Mouse (Mus musculus): ENCODE measurements around the gene Hectd4. TPM values are rescaled to one million over a fixed set of nuclear protein-coding genes. Genes with fewer than 3 reads are reported as not detected.
A peak's percentile ranks its signal among the peaks of the same experiment; 100 is the strongest.

Hectd4 gene
- polyA plus RNA-seq, 1 experiment, result 100 TPM

GRCm38 (mm10) chr5:121261806-121262205 lies 41.8 kb downstream of the Hectd4 start:
- WGBS, result 95% methylated on average over 3 of the region's 3 CpGs
- Histone ChIP-seq H3K27ac (ENCODE audit: control insufficient read depth, insufficient read depth, low read depth, low read length, poor library complexity) (no peak overlapping the region), H3K4me1 (ENCODE audit: control insufficient read depth, insufficient read depth, low read length) (peaks cover 1% of the 10 kb centered on the region), H3K4me3 (replicated peaks; ENCODE audit: control insufficient read depth, low read depth, low read length) (no peak overlapping the region)
- TF ChIP-seq CTCF (IDR thresholded peaks at IDR 0.05; ENCODE audit: control insufficient read depth, insufficient read depth, low read length) (no peak), POLR2A (IDR thresholded peaks at IDR 0.05; ENCODE audit: borderline replicate concordance, control insufficient read depth, low read depth, low read length) (no peak)

GRCm38 (mm10) chr5:121262415-121262814 lies 42.4 kb downstream of the Hectd4 start:
- Histone ChIP-seq H3K27ac (ENCODE audit: control insufficient read depth, insufficient read depth, low read depth, low read length, poor library complexity) (no peak overlapping the region), H3K4me1 (ENCODE audit: control insufficient read depth, insufficient read depth, low read length) (peaks cover 1% of the 10 kb centered on the region), H3K4me3 (replicated peaks; ENCODE audit: control insufficient read depth, low read depth, low read length) (no peak overlapping the region)
- 97% methylated on average over 8 of the region's 8 CpGs for WGBS
- TF ChIP-seq POLR2A (IDR thresholded peaks at IDR 0.05; ENCODE audit: borderline replicate concordance, control insufficient read depth, low read depth, low read length), result no peak
- TF ChIP-seq CTCF (IDR thresholded peaks at IDR 0.05; ENCODE audit: control insufficient read depth, insufficient read depth, low read length), result no peak

- Histone ChIP-seq H3K4me1 (ENCODE audit: control insufficient read depth, insufficient read depth, low read length) (peaks cover 1% of the 10 kb centered on the region), H3K4me3 (replicated peaks; ENCODE audit: control insufficient read depth, low read depth, low read length) (no peak overlapping the region), H3K27ac (ENCODE audit: control insufficient read depth, insufficient read depth, low read depth, low read length, poor library complexity) (no peak overlapping the region)
- no peak for TF ChIP-seq POLR2A (IDR thresholded peaks at IDR 0.05; ENCODE audit: borderline replicate concordance, control insufficient read depth, low read depth, low read length)
- TF ChIP-seq CTCF (IDR thresholded peaks at IDR 0.05; ENCODE audit: control insufficient read depth, insufficient read depth, low read length), result no peak
- WGBS, result 42% methylated on average over 2 of the region's 2 CpGs
These were observed 44.6 kb downstream of the Hectd4 start for GRCm38 (mm10) chr5:121264593-121264992.

DNA sequence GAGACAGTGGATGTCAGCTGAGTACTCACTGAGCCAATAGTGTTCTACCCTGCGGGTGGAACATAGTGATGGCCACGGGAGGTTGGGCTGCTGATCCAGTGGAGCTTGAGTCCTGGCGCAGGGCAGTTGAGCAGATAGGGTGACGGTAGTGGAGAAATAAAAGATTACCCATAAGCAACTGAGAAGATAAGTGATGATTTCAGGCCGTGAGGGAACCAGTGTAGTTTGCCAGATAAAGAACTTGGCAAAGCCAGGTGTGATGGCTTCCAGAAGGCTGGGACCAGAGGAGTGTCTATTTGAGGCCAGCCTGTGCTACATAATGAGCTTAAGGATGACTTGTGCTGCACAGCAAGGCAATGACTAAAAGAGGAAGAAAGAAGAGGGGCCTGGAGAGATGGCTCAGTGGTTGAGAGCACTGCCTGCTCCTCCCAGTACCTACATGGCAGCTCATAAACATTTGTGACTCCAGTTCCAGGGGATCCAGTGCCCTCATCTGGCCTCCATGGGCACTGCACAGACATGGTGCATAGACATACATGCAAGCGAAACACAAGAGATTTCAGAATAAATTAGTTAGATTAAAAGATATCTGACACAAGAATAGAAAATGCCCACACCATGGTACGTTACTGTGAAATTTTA lies 46.8 kb downstream of the Hectd4 start:
- TF ChIP-seq CTCF (IDR thresholded peaks at IDR 0.05; ENCODE audit: control insufficient read depth, insufficient read depth, low read length) (peak; percentile 78), POLR2A (IDR thresholded peaks at IDR 0.05; ENCODE audit: borderline replicate concordance, control insufficient read depth, low read depth, low read length) (no peak)

DNA sequence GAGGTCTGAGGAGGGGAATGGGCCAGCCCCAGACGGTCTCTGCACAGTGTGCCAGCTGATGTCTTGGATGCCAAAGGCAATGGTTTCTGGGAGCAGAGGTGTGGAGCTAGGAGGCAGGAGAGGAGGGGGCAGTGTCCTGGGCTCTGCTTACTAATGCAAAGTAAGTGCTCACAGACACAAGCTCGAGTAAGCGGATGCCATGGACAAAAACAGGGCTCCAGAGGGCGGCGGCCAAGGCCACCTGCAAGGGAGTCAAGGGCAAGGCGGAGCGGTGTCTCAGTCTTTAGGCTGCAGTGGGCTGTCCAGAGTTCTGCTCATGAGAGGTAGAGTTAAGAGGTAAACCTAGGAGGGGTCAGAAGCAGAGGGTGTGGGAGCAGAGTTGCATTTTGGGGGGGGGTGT lies 51.0 kb downstream of the Hectd4 start:
- WGBS, result 92% methylated on average over 7 of the region's 7 CpGs
- Histone ChIP-seq H3K4me3 (replicated peaks; ENCODE audit: control insufficient read depth, low read depth, low read length) (no peak overlapping the region), H3K4me1 (ENCODE audit: control insufficient read depth, insufficient read depth, low read length) (no peaks in the 10 kb centered on the region; the same call in 1 of the 2 replicates), H3K27ac (ENCODE audit: control insufficient read depth, insufficient read depth, low read depth, low read length, poor library complexity) (no peak overlapping the region)
- TF ChIP-seq POLR2A (IDR thresholded peaks at IDR 0.05; ENCODE audit: borderline replicate concordance, control insufficient read depth, low read depth, low read length) (no peak), CTCF (IDR thresholded peaks at IDR 0.05; ENCODE audit: control insufficient read depth, insufficient read depth, low read length) (no peak)

More for the DNA sequence above, 46.8 kb downstream of the Hectd4 start:
- WGBS, result 64% methylated on average over 7 of the region's 7 CpGs
- Histone ChIP-seq H3K4me3 (replicated peaks; ENCODE audit: control insufficient read depth, low read depth, low read length) (no peak overlapping the region), H3K4me1 (ENCODE audit: control insufficient read depth, insufficient read depth, low read length) (no peaks in the 10 kb centered on the region; the same call in 1 of the 2 replicates), H3K27ac (ENCODE audit: control insufficient read depth, insufficient read depth, low read depth, low read length, poor library complexity) (peak overlapping the region; percentile 30)

DNA sequence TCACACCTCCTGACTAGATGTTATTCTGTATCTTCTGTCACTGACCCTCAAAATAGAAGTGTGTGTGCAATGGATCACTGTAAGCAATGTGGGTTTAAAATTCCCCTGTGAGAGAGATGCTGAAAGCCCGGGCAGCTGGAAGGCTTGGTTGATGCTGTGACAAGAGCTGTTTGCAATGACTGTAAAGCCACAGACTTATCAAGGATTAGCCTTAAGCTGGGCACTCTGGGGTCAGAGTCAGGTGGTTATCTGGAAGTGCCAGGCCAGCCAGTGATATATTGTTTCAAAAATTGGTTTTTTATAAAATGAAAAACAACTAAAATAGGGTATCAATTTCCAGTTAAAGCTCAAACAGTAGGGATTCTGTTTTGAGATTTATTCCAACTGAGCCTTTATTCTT lies 56.8 kb downstream of the Hectd4 start:
- Histone ChIP-seq H3K4me3 (replicated peaks; ENCODE audit: control insufficient read depth, low read depth, low read length) (no peak overlapping the region), H3K4me1 (ENCODE audit: control insufficient read depth, insufficient read depth, low read length) (no peaks in the 10 kb centered on the region), H3K27ac (ENCODE audit: control insufficient read depth, insufficient read depth, low read depth, low read length, poor library complexity) (no peak overlapping the region)
- no peak for TF ChIP-seq CTCF (IDR thresholded peaks at IDR 0.05; ENCODE audit: control insufficient read depth, insufficient read depth, low read length)
- no peak for TF ChIP-seq POLR2A (IDR thresholded peaks at IDR 0.05; ENCODE audit: borderline replicate concordance, control insufficient read depth, low read depth, low read length)
- 66% methylated on average over 1 of the region's 1 CpGs for WGBS

DNA sequence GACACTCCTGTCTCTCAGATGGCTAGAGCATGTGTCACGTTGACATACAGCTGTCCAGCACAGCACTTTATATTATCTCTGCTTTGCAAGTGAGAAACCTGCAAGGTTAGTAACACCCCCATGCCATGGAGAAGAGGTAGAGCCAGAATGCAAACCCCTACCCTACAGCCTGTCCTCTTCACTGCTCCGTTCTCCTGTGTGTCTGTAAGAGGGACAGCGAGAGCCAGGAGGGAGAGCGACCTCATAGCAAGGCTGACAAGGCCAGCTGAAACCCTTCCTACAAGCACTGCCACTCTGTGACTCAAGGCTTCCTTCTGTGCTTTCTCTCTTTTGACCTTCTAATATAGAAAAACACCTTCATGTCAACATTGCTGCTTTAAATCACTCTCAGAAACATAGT lies 60.4 kb downstream of the Hectd4 start:
- no peak overlapping the region for H3K27ac ChIP-seq (ENCODE audit: control insufficient read depth, insufficient read depth, low read depth, low read length, poor library complexity)
- TF ChIP-seq POLR2A (IDR thresholded peaks at IDR 0.05; ENCODE audit: borderline replicate concordance, control insufficient read depth, low read depth, low read length), result no peak
- TF ChIP-seq CTCF (IDR thresholded peaks at IDR 0.05; ENCODE audit: control insufficient read depth, insufficient read depth, low read length), result no peak
- 94% methylated on average over 4 of the region's 4 CpGs for WGBS
- no peak overlapping the region for H3K4me3 ChIP-seq (replicated peaks; ENCODE audit: control insufficient read depth, low read depth, low read length)
- H3K4me1 ChIP-seq (ENCODE audit: control insufficient read depth, insufficient read depth, low read length), result no peaks in the 10 kb centered on the region; the same call in 1 of the 2 replicates

- no peak for TF ChIP-seq CTCF (IDR thresholded peaks at IDR 0.05; ENCODE audit: control insufficient read depth, insufficient read depth, low read length)
- Histone ChIP-seq H3K4me3 (replicated peaks; ENCODE audit: control insufficient read depth, low read depth, low read length) (no peak overlapping the region), H3K4me1 (ENCODE audit: control insufficient read depth, insufficient read depth, low read length) (no peaks in the 10 kb centered on the region; the same call in 1 of the 2 replicates), H3K27ac (ENCODE audit: control insufficient read depth, insufficient read depth, low read depth, low read length, poor library complexity) (no peak overlapping the region)
- WGBS, result 64% methylated on average over 9 of the region's 9 CpGs
These were observed 63.0 kb downstream of the Hectd4 start for GRCm38 (mm10) chr5:121283051-121283450.

GRCm38 (mm10) chr5:121284816-121285215 lies 64.8 kb downstream of the Hectd4 start:
- TF ChIP-seq CTCF (IDR thresholded peaks at IDR 0.05; ENCODE audit: control insufficient read depth, insufficient read depth, low read length) (no peak), POLR2A (IDR thresholded peaks at IDR 0.05; ENCODE audit: borderline replicate concordance, control insufficient read depth, low read depth, low read length) (no peak)
- Histone ChIP-seq H3K4me1 (ENCODE audit: control insufficient read depth, insufficient read depth, low read length) (no peaks in the 10 kb centered on the region; the same call in 1 of the 2 replicates), H3K4me3 (replicated peaks; ENCODE audit: control insufficient read depth, low read depth, low read length) (no peak overlapping the region), H3K27ac (ENCODE audit: control insufficient read depth, insufficient read depth, low read depth, low read length, poor library complexity) (no peak overlapping the region)
- 84% methylated on average over 5 of the region's 5 CpGs for WGBS
